In genomic region chr9:121357102-121357501, GRCm38 (mm10) we compare ENCODE assay signal across 27 mouse cellular contexts. TPM values are rescaled to one million over a fixed set of nuclear protein-coding genes. Genes with fewer than 3 reads are reported as not detected.
DNase-seq lines count a peak whose midpoint lies in the region; ATAC-seq and TF ChIP-seq lines count a peak whose summit lies in the region.
"Had no signal": no experiment of that assay in that cellular context is flagged by ENCODE, and none has a peak within 500 bp of the region (broad histone marks: within the 10 kb centered on the region; RNA-seq: fewer than 3 reads in every experiment).

No protein-coding gene starts in this region.

- H3K4me3 ChIP-seq in forebrain, embryonic 13.5 days = no peak overlapping the region
- H3K4me3 ChIP-seq in forebrain, embryonic 16.5 days (replicated peaks; ENCODE audit: low read length) = no peak overlapping the region
- no peak overlapping the region for H3K4me3 ChIP-seq in heart, embryonic 12.5 days
- H3K4me3 ChIP-seq in hindbrain, embryonic 13.5 days = no peak overlapping the region
- no peak overlapping the region for H3K4me3 ChIP-seq in hindbrain, postnatal 0 days (ENCODE audit: low read length)
- H3K4me3 ChIP-seq in brown adipose tissue, adult 24 weeks (ENCODE audit: insufficient read depth, low read depth, low read length) = no peak overlapping the region
- H3K4me3 ChIP-seq: erythroblast, embryonic 14.5 days; hindbrain, embryonic 15.5 days; midbrain, embryonic 10.5 days; neural tube, embryonic 13.5 days had no signal

- H3K36me3 ChIP-seq in forebrain, embryonic 13.5 days (ENCODE audit: poor library complexity, severe bottlenecking) = peaks cover 2% of the 10 kb centered on the region; the same call in 1 of the 2 replicates
- no peaks in the 10 kb centered on the region for H3K36me3 ChIP-seq in forebrain, embryonic 16.5 days (ENCODE audit: control insufficient read depth, insufficient read depth)
- H3K36me3 ChIP-seq in heart, embryonic 12.5 days = no peaks in the 10 kb centered on the region
- no peaks in the 10 kb centered on the region for H3K36me3 ChIP-seq in hindbrain, embryonic 13.5 days
- H3K36me3 ChIP-seq in hindbrain, postnatal 0 days (ENCODE audit: insufficient read depth, low read length) = no peaks in the 10 kb centered on the region
- H3K36me3 ChIP-seq: hindbrain, embryonic 15.5 days; neural tube, embryonic 13.5 days had no signal

- peaks cover 66% of the 10 kb centered on the region for H3K4me1 ChIP-seq in forebrain, embryonic 13.5 days
- H3K4me1 ChIP-seq in forebrain, embryonic 16.5 days (replicated peaks; ENCODE audit: control insufficient read depth, insufficient read depth, low read length) = peaks cover 49% of the 10 kb centered on the region
- H3K4me1 ChIP-seq in heart, embryonic 12.5 days (replicated peaks) = peaks cover 85% of the 10 kb centered on the region
- peaks cover 58% of the 10 kb centered on the region for H3K4me1 ChIP-seq in hindbrain, embryonic 13.5 days (replicated peaks)
- peaks cover 32% of the 10 kb centered on the region for H3K4me1 ChIP-seq in hindbrain, postnatal 0 days (ENCODE audit: insufficient read depth, low read length)
- peaks cover 63% of the 10 kb centered on the region for H3K4me1 ChIP-seq in brown adipose tissue, adult 24 weeks (ENCODE audit: control insufficient read depth, insufficient read depth, insufficient read length, low read length)

- peak overlapping the region; percentile 36; the same call in 1 of the 2 replicates for H3K27ac ChIP-seq in forebrain, embryonic 13.5 days
- no peak overlapping the region for H3K27ac ChIP-seq in forebrain, embryonic 16.5 days (ENCODE audit: low read length)
- peak overlapping the region; percentile 23 for H3K27ac ChIP-seq in heart, embryonic 12.5 days (ENCODE audit: poor library complexity, severe bottlenecking)
- H3K27ac ChIP-seq in hindbrain, embryonic 13.5 days = peak overlapping the region; percentile 23; the same call in 1 of the 2 replicates
- H3K27ac ChIP-seq in hindbrain, postnatal 0 days = no peak overlapping the region
- peak overlapping the region; percentile 72 for H3K27ac ChIP-seq in brown adipose tissue, adult 24 weeks (replicated peaks; ENCODE audit: low read depth, low read length)
- H3K27ac ChIP-seq: hindbrain, embryonic 15.5 days; liver, embryonic 14.5 days; neural tube, embryonic 13.5 days; stomach, postnatal 0 days had no signal

- no peak for DNase-seq in heart, adult 11 months
- DNase-seq in hindbrain, postnatal 0 days (ENCODE audit: low spot score) = no peak
- DNase-seq in lung, postnatal 10 days = no peak
- DNase-seq: adrenal gland, postnatal 14 days; cerebellum, adult 18-20 months; cerebellum, postnatal 14 days; gastrocnemius, postnatal 14 days; kidney, adult 2 months; layer of hippocampus, postnatal 36 days; liver; lung, embryonic 14.5 days; right cerebral cortex, postnatal 4 days; thymus, adult 18-20 months; thymus, postnatal 25 days had no signal

- H3K9me3 ChIP-seq in forebrain, embryonic 13.5 days (replicated peaks) = no peaks in the 10 kb centered on the region
- H3K9me3 ChIP-seq in forebrain, embryonic 16.5 days (ENCODE audit: control insufficient read depth, low read length) = no peaks in the 10 kb centered on the region
- no peaks in the 10 kb centered on the region for H3K9me3 ChIP-seq in heart, embryonic 12.5 days (replicated peaks)
- H3K9me3 ChIP-seq in hindbrain, embryonic 13.5 days = no peaks in the 10 kb centered on the region
- no peaks in the 10 kb centered on the region for H3K9me3 ChIP-seq in hindbrain, postnatal 0 days (ENCODE audit: low read length)
- H3K9me3 ChIP-seq: hindbrain, embryonic 15.5 days; midbrain, embryonic 10.5 days; neural tube, embryonic 13.5 days had no signal

- TF ChIP-seq CTCF in hindbrain, postnatal 0 days (IDR thresholded peaks at IDR 0.05; ENCODE audit: low read depth) = no peak

- 91% methylated on average over 5 of the region's 5 CpGs for WGBS in forebrain, embryonic 13.5 days
- WGBS in forebrain, embryonic 16.5 days = 76% methylated on average over 5 of the region's 5 CpGs
- WGBS in heart, embryonic 12.5 days = 67% methylated on average over 5 of the region's 5 CpGs
- 89% methylated on average over 5 of the region's 5 CpGs for WGBS in hindbrain, embryonic 13.5 days
- 79% methylated on average over 5 of the region's 5 CpGs for WGBS in hindbrain, postnatal 0 days

- H3K27me3 ChIP-seq in forebrain, embryonic 13.5 days = no peaks in the 10 kb centered on the region
- no peaks in the 10 kb centered on the region for H3K27me3 ChIP-seq in forebrain, embryonic 16.5 days (replicated peaks; ENCODE audit: control insufficient read depth, insufficient read depth, low read length)
- no peaks in the 10 kb centered on the region for H3K27me3 ChIP-seq in heart, embryonic 12.5 days (replicated peaks)
- H3K27me3 ChIP-seq in hindbrain, embryonic 13.5 days = no peaks in the 10 kb centered on the region
- no peaks in the 10 kb centered on the region for H3K27me3 ChIP-seq in hindbrain, postnatal 0 days (ENCODE audit: insufficient read depth, low read length)
- H3K27me3 ChIP-seq: hindbrain, embryonic 15.5 days; neural tube, embryonic 13.5 days had no signal

- no peak overlapping the region for H3K4me2 ChIP-seq in forebrain, embryonic 13.5 days
- no peak overlapping the region for H3K4me2 ChIP-seq in forebrain, embryonic 16.5 days (ENCODE audit: low read length)
- H3K4me2 ChIP-seq in heart, embryonic 12.5 days = no peak overlapping the region
- no peak overlapping the region for H3K4me2 ChIP-seq in hindbrain, embryonic 13.5 days
- H3K4me2 ChIP-seq in hindbrain, postnatal 0 days (ENCODE audit: low read depth, low read length) = no peak overlapping the region
- H3K4me2 ChIP-seq: hindbrain, embryonic 15.5 days; lung, embryonic 14.5 days; neural tube, embryonic 13.5 days had no signal

- no peak overlapping the region for H3K9ac ChIP-seq in forebrain, embryonic 13.5 days
- H3K9ac ChIP-seq in forebrain, embryonic 16.5 days (replicated peaks; ENCODE audit: low read depth, low read length) = no peak overlapping the region
- H3K9ac ChIP-seq in heart, embryonic 12.5 days = no peak overlapping the region
- no peak overlapping the region for H3K9ac ChIP-seq in hindbrain, embryonic 13.5 days
- H3K9ac ChIP-seq in hindbrain, postnatal 0 days (replicated peaks; ENCODE audit: low read length) = no peak overlapping the region
- H3K9ac ChIP-seq: hindbrain, embryonic 15.5 days; liver, embryonic 14.5 days; lung, embryonic 14.5 days; neural tube, embryonic 13.5 days had no signal

- no peak for ATAC-seq in forebrain, embryonic 13.5 days
- no peak for ATAC-seq in forebrain, embryonic 16.5 days
- no peak for ATAC-seq in heart, embryonic 12.5 days (ENCODE audit: insufficient number of reproducible peaks, low FRiP score)
- ATAC-seq in hindbrain, embryonic 13.5 days (ENCODE audit: low FRiP score) = no peak
- ATAC-seq in hindbrain, postnatal 0 days = no peak
- ATAC-seq: forebrain, embryonic 14.5 days; midbrain, embryonic 16.5 days had no signal

RNA-seq across cellular contexts. Expression of gene Trak1, which starts 59.8 kb away (rescaled TPM):
- polyA plus RNA-seq in forebrain, embryonic 13.5 days (2015; fragmentation: Nextera tagmentation; extraction: Ambion mirVana) = 49.7 and 49.9 TPM in 2 replicates
- polyA plus RNA-seq in forebrain, embryonic 16.5 days (2015; fragmentation: Nextera tagmentation; extraction: Ambion mirVana) = 85.1 and 92.2 TPM in 2 replicates
- 37.3 and 42.0 TPM in 2 replicates for polyA plus RNA-seq in heart, embryonic 12.5 days (2016; fragmentation: Nextera tagmentation; extraction: Ambion mirVana)
- polyA plus RNA-seq in hindbrain, embryonic 13.5 days (2015; fragmentation: Nextera tagmentation; extraction: Ambion mirVana) = 43.0 and 46.2 TPM in 2 replicates
- 129 and 170 TPM in 2 replicates for total RNA-seq in hindbrain, postnatal 0 days (2014; rRNA removed)
- 55.7 and 57.8 TPM in 2 replicates for polyA plus RNA-seq in hindbrain, postnatal 0 days (2015; fragmentation: Nextera tagmentation; extraction: Ambion mirVana)
- polyA plus RNA-seq in brown adipose tissue, adult 24 weeks (2012; ENCODE audit: insufficient read depth, insufficient read length, missing spikeins) = 64.3 and 66.0 TPM in 2 replicates

Comparison
In these comparisons a context has a peak if more than half of its experiments do, and no peak if none do; other contexts are left out.
1. H3K27ac ChIP-seq: peak in forebrain, embryonic 13.5 days (single experiment), heart, embryonic 12.5 days (single experiment), hindbrain, embryonic 13.5 days (single experiment) and brown adipose tissue, adult 24 weeks (single experiment); none in forebrain, embryonic 16.5 days (single experiment) and hindbrain, postnatal 0 days (single experiment).